In genomic region chr10:37357304-37358060, GRCm38 (mm10) we compare ENCODE assay signal across 8 mouse cellular contexts.
A peak's percentile ranks its signal among the peaks of the same experiment; 100 is the strongest.
DNase-seq lines count a peak whose midpoint lies in the region; ATAC-seq lines count a peak whose summit lies in the region.

No protein-coding gene starts in this region.

- no peak overlapping the region for H3K4me2 ChIP-seq in neural tube, embryonic 13.5 days

- no peaks in the 10 kb centered on the region for H3K9me3 ChIP-seq in forebrain, embryonic 10.5 days
- no peaks in the 10 kb centered on the region for H3K9me3 ChIP-seq in neural tube, embryonic 13.5 days

- ATAC-seq in neural tube, embryonic 13.5 days (ENCODE audit: low read depth) = peak; percentile 43; the same call in 1 of the 2 replicates

- no peaks in the 10 kb centered on the region for H3K27me3 ChIP-seq in forebrain, embryonic 10.5 days (ENCODE audit: poor library complexity, severe bottlenecking)
- no peaks in the 10 kb centered on the region for H3K27me3 ChIP-seq in neural tube, embryonic 13.5 days

- H3K4me3 ChIP-seq in forebrain, embryonic 10.5 days = no peak overlapping the region
- H3K4me3 ChIP-seq in neural tube, embryonic 13.5 days = no peak overlapping the region

- H3K36me3 ChIP-seq in forebrain, embryonic 10.5 days (replicated peaks) = no peaks in the 10 kb centered on the region
- no peaks in the 10 kb centered on the region for H3K36me3 ChIP-seq in neural tube, embryonic 13.5 days

- H3K9ac ChIP-seq in neural tube, embryonic 13.5 days = no peak overlapping the region

- H3K4me1 ChIP-seq in forebrain, embryonic 10.5 days = peaks cover 18% of the 10 kb centered on the region
- peaks cover 12% of the 10 kb centered on the region; the same call in 1 of the 2 replicates for H3K4me1 ChIP-seq in neural tube, embryonic 13.5 days (replicated peaks)

- H3K27ac ChIP-seq in forebrain, embryonic 10.5 days = peak overlapping the region; percentile 63; the same call in 1 of the 2 replicates
- H3K27ac ChIP-seq in neural tube, embryonic 13.5 days (replicated peaks) = no peak overlapping the region

- DNase-seq in adrenal gland, postnatal 14 days = peak; percentile 7
- DNase-seq in adrenal gland, postnatal 36 days = no peak
- peak; percentile 18 for DNase-seq in MN1 (ENCODE audit: low spot score)
- no peak for DNase-seq in forebrain, embryonic 10.5 days (ENCODE audit: extremely low spot score, low spot score)
- peak; percentile 57 to 58 for DNase-seq in layer of hippocampus, adult 8-10 months (ENCODE audit: low spot score in 2 of 2)
- no peak for DNase-seq in testis, postnatal 14 days (ENCODE audit: low spot score)
- no peak for DNase-seq in yolk sac, embryonic 10.5 days (ENCODE audit: low spot score)

- 82% methylated on average over 6 of the region's 6 CpGs for WGBS in forebrain, embryonic 10.5 days
- WGBS in neural tube, embryonic 13.5 days = 81% methylated on average over 6 of the region's 6 CpGs

Comparison
In these comparisons a context has a peak if more than half of its experiments do, and no peak if none do; other contexts are left out.
1. DNase-seq: peak in adrenal gland, postnatal 14 days (single experiment), MN1 (single experiment) and layer of hippocampus, adult 8-10 months (2 of 2); none in adrenal gland, postnatal 36 days (0 of 2), forebrain, embryonic 10.5 days (single experiment), testis, postnatal 14 days (single experiment) and yolk sac, embryonic 10.5 days (single experiment).